In genomic region chr4:45767891-45768558, GRCm38 (mm10) we compare ENCODE assay signal across 8 mouse cellular contexts. TPM values are rescaled to one million over a fixed set of nuclear protein-coding genes. Genes with fewer than 3 reads are reported as not detected.
DNase-seq lines count a peak whose midpoint lies in the region; ATAC-seq and TF ChIP-seq lines count a peak whose summit lies in the region.

No protein-coding gene starts in this region.

- no peak overlapping the region for H3K4me3 ChIP-seq in embryonic facial prominence, embryonic 14.5 days (ENCODE audit: low read depth, low read length)
- no peak overlapping the region for H3K4me3 ChIP-seq in embryonic facial prominence, embryonic 10.5 days
- H3K4me3 ChIP-seq in thymus, adult 2 months (ENCODE audit: control insufficient read depth, insufficient read depth, low read length): no peak overlapping the region
- no peak overlapping the region for H3K4me3 ChIP-seq in lung, embryonic 15.5 days
- H3K4me3 ChIP-seq in midbrain, embryonic 16.5 days (ENCODE audit: low read depth, low read length): no peak overlapping the region

- H3K4me1 ChIP-seq in embryonic facial prominence, embryonic 14.5 days (ENCODE audit: control insufficient read depth, insufficient read depth, low read length): peaks cover 31% of the 10 kb centered on the region
- H3K4me1 ChIP-seq in embryonic facial prominence, embryonic 10.5 days: peaks cover 84% of the 10 kb centered on the region
- peaks cover 35% of the 10 kb centered on the region for H3K4me1 ChIP-seq in thymus, adult 2 months (replicated peaks; ENCODE audit: control insufficient read depth, insufficient read depth, low read length)
- H3K4me1 ChIP-seq in lung, embryonic 15.5 days: peaks cover 52% of the 10 kb centered on the region
- peaks cover 71% of the 10 kb centered on the region for H3K4me1 ChIP-seq in midbrain, embryonic 16.5 days (ENCODE audit: control insufficient read depth, insufficient read depth, low read length)

- H3K27me3 ChIP-seq in embryonic facial prominence, embryonic 14.5 days (replicated peaks; ENCODE audit: control insufficient read depth, insufficient read depth, low read length): peaks cover 28% of the 10 kb centered on the region
- H3K27me3 ChIP-seq in embryonic facial prominence, embryonic 10.5 days (replicated peaks; ENCODE audit: low read depth, poor library complexity, severe bottlenecking): peaks cover 95% of the 10 kb centered on the region
- H3K27me3 ChIP-seq in thymus, adult 2 months (ENCODE audit: control insufficient read depth, insufficient read depth, low read length): no peaks in the 10 kb centered on the region; the same call in 1 of the 2 replicates
- peaks cover 14% of the 10 kb centered on the region; the same call in 1 of the 2 replicates for H3K27me3 ChIP-seq in lung, embryonic 15.5 days
- H3K27me3 ChIP-seq in midbrain, embryonic 16.5 days (ENCODE audit: control insufficient read depth, insufficient read depth, low read depth, low read length): no peaks in the 10 kb centered on the region

- H3K4me2 ChIP-seq in embryonic facial prominence, embryonic 14.5 days (ENCODE audit: low read depth, low read length): no peak overlapping the region
- H3K4me2 ChIP-seq in lung, embryonic 15.5 days: peak overlapping the region; percentile 19; the same call in 1 of the 2 replicates
- H3K4me2 ChIP-seq in midbrain, embryonic 16.5 days (ENCODE audit: low read length): no peak overlapping the region

- TF ChIP-seq CTCF in thymus, adult 2 months (IDR thresholded peaks at IDR 0.05; ENCODE audit: borderline replicate concordance, control insufficient read depth, extremely low read depth, insufficient read depth, low read length, poor library complexity): no peak

- 37% methylated on average over 9 of the region's 11 CpGs for WGBS in embryonic facial prominence, embryonic 14.5 days
- WGBS in embryonic facial prominence, embryonic 10.5 days: 64% methylated on average over 11 of the region's 11 CpGs
- 43% methylated on average over 11 of the region's 11 CpGs for WGBS in thymus, adult 2 months
- WGBS in lung, embryonic 15.5 days: 8% methylated on average over 11 of the region's 11 CpGs
- WGBS in midbrain, embryonic 16.5 days: 57% methylated on average over 11 of the region's 11 CpGs

- no peaks in the 10 kb centered on the region for H3K9me3 ChIP-seq in embryonic facial prominence, embryonic 14.5 days (ENCODE audit: control insufficient read depth, low read length)
- no peaks in the 10 kb centered on the region for H3K9me3 ChIP-seq in embryonic facial prominence, embryonic 10.5 days
- H3K9me3 ChIP-seq in lung, embryonic 15.5 days: no peaks in the 10 kb centered on the region
- no peaks in the 10 kb centered on the region for H3K9me3 ChIP-seq in midbrain, embryonic 16.5 days (replicated peaks; ENCODE audit: control insufficient read depth, low read length, poor library complexity, severe bottlenecking)

- no peaks in the 10 kb centered on the region for H3K36me3 ChIP-seq in embryonic facial prominence, embryonic 14.5 days (ENCODE audit: control insufficient read depth, insufficient read depth, low read length)
- H3K36me3 ChIP-seq in embryonic facial prominence, embryonic 10.5 days (replicated peaks): no peaks in the 10 kb centered on the region
- no peaks in the 10 kb centered on the region for H3K36me3 ChIP-seq in thymus, adult 2 months (ENCODE audit: control insufficient read depth, insufficient read depth, low read length)
- no peaks in the 10 kb centered on the region for H3K36me3 ChIP-seq in lung, embryonic 15.5 days
- H3K36me3 ChIP-seq in midbrain, embryonic 16.5 days (ENCODE audit: control insufficient read depth, insufficient read depth, low read length): no peaks in the 10 kb centered on the region

- no peak overlapping the region for H3K9ac ChIP-seq in embryonic facial prominence, embryonic 14.5 days (ENCODE audit: low read depth, low read length)
- no peak overlapping the region for H3K9ac ChIP-seq in lung, embryonic 15.5 days
- no peak overlapping the region for H3K9ac ChIP-seq in midbrain, embryonic 16.5 days (ENCODE audit: low read depth, low read length)

- DNase-seq in embryonic facial prominence, embryonic 14.5 days (ENCODE audit: low spot score): peak; percentile 75
- DNase-seq in embryonic facial prominence, embryonic 10.5 days (ENCODE audit: low spot score): no peak
- peak; percentile 6 to 17 for DNase-seq in thymus, postnatal 10 days (ENCODE audit: low spot score in 2 of 2)
- no peak for DNase-seq in thymus, adult 2 months
- DNase-seq in yolk sac, embryonic 10.5 days (ENCODE audit: low spot score): peak; percentile 63
- no peak for DNase-seq in cerebellum, postnatal 4 days (ENCODE audit: low spot score in 2 of 2)

- H3K27ac ChIP-seq in embryonic facial prominence, embryonic 14.5 days (replicated peaks; ENCODE audit: low read depth, low read length): no peak overlapping the region
- H3K27ac ChIP-seq in embryonic facial prominence, embryonic 10.5 days (replicated peaks): no peak overlapping the region
- no peak overlapping the region for H3K27ac ChIP-seq in thymus, adult 2 months (ENCODE audit: control insufficient read depth, insufficient read depth, low read length)
- peak overlapping the region; percentile 25; the same call in 1 of the 2 replicates for H3K27ac ChIP-seq in lung, embryonic 15.5 days
- H3K27ac ChIP-seq in midbrain, embryonic 16.5 days (ENCODE audit: low read length): no peak overlapping the region

- peak; percentile 45 for ATAC-seq in embryonic facial prominence, embryonic 14.5 days (ENCODE audit: low read depth)
- ATAC-seq in lung, embryonic 15.5 days (ENCODE audit: borderline replicate concordance, extremely low read depth, low FRiP score, low TSS enrichment): peak; percentile 72
- no peak for ATAC-seq in midbrain, embryonic 16.5 days

- TF ChIP-seq POLR2A in thymus, adult 2 months (IDR thresholded peaks at IDR 0.05; ENCODE audit: control insufficient read depth, extremely low read depth, insufficient read depth, low read length, poor library complexity): no peak

RNA-seq across cellular contexts. Expression of gene Aldh1b1, which starts 30.8 kb away (rescaled TPM):
- 1.5 and 2.1 TPM in 2 replicates for polyA plus RNA-seq in embryonic facial prominence, embryonic 14.5 days (2014; fragmentation: Nextera tagmentation; extraction: Ambion mirVana)
- 5.0 and 5.2 TPM in 2 replicates for polyA plus RNA-seq in embryonic facial prominence, embryonic 10.5 days (2016; fragmentation: Nextera tagmentation; extraction: Ambion mirVana)
- 9.6 and 11.1 TPM in 2 replicates for polyA plus RNA-seq in thymus, adult 2 months (2012; rRNA removed)
- 7.8 and 12.4 TPM in 2 replicates for polyA plus RNA-seq in lung, embryonic 15.5 days (2015; fragmentation: Nextera tagmentation; extraction: Ambion mirVana)
- 22.7 and 24.2 TPM in 2 replicates for polyA plus RNA-seq in midbrain, embryonic 16.5 days (2015; fragmentation: Nextera tagmentation; extraction: Ambion mirVana)

RNA-seq across cellular contexts. Expression of gene Igfbpl1, which starts 58.7 kb away (rescaled TPM):
- polyA plus RNA-seq in embryonic facial prominence, embryonic 14.5 days (2014; fragmentation: Nextera tagmentation; extraction: Ambion mirVana): 0.71 and 0.92 TPM in 2 replicates
- 3.9 and 5.4 TPM in 2 replicates for polyA plus RNA-seq in embryonic facial prominence, embryonic 10.5 days (2016; fragmentation: Nextera tagmentation; extraction: Ambion mirVana)
- polyA plus RNA-seq in thymus, adult 2 months (2012; rRNA removed): 0.15 and 0.27 TPM in 2 replicates
- 0.05 and 0.07 TPM in 2 replicates for polyA plus RNA-seq in lung, embryonic 15.5 days (2015; fragmentation: Nextera tagmentation; extraction: Ambion mirVana)
- 33.4 and 39.5 TPM in 2 replicates for polyA plus RNA-seq in midbrain, embryonic 16.5 days (2015; fragmentation: Nextera tagmentation; extraction: Ambion mirVana)

Comparison
In these comparisons a context has a peak if more than half of its experiments do, and no peak if none do; other contexts are left out.
1. DNase-seq: peak in embryonic facial prominence, embryonic 14.5 days (single experiment), thymus, postnatal 10 days (2 of 2) and yolk sac, embryonic 10.5 days (single experiment); none in embryonic facial prominence, embryonic 10.5 days (single experiment), thymus, adult 2 months (single experiment) and cerebellum, postnatal 4 days (0 of 2).